Mouse (Mus musculus): ENCODE results near the gene Tm9sf2.

DNA sequence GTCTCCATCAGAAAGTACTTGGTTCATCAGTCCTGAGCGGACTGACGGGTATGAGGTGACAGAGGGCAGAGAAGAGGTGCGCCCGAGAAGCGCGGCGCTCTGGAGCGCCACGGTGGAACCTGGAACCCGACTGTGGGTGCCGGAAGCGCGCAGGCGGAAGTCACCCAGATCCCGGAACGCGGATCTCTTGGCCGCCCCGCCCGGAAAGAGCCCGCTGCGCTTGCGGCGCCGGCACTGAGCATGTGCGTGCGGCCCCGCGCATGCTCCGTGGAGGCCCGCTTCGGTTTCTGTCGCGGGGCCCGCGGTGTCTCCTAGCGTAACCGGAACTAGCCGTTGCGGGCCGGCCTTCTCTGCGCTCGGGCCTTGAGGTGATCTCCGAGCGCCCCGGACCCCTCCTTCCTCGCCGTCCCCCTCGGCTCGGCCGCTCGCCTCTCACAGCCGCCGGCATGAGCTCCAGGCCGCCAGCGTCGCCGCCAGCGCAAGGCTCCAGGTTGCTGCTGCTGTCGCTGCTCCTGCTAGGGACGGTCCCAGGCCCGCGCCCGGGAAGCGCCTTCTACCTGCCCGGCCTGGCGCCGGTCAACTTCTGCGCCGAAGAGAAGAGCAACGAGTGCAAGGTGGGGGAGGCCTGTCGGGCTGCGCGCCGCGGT is at the start of gene Tm9sf2:
- TF ChIP-seq CTCF (IDR thresholded peaks at IDR 0.05; ENCODE audit: low read depth, low read length) (no peak), GATA1 (IDR thresholded peaks at IDR 0.05; ENCODE audit: borderline replicate concordance, low read length) (no peak), POLR2AphosphoS5 (IDR thresholded peaks at IDR 0.05; ENCODE audit: insufficient replicate concordance, low read depth, low read length) (no peak)
